Mouse (Mus musculus) C2C12 (cell line): ENCODE results near the gene Cdyl2.

Source experiments
- CTCF ChIP-seq: IDR thresholded peaks from one replicate; pipeline ENCODE4 v1.5.1; 2011; ENCODE audit not compliant: control insufficient read depth, insufficient read depth, insufficient read length
- USF1 ChIP-seq: IDR thresholded peaks from one replicate; pipeline ENCODE4 v1.6.1; 2011; ENCODE audit warnings: low read depth, mild to moderate bottlenecking, control low read depth, moderate library complexity

- no peak for TF ChIP-seq CTCF
- no peak for TF ChIP-seq USF1
Observed at GRCm38 (mm10) chr8:116621158-116621961, 111.4 kb downstream of the Cdyl2 start.
